Mouse (Mus musculus) 3134 (cell line): ENCODE results near the gene Lrrc75a.
"Not testable (repeated sequence)": the region's sequence is repeated elsewhere in the genome, so short reads cannot be mapped to it uniquely, and the experiment has no call there.

Experiments used
- DNase-seq: peaks from one replicate; pipeline ENCODE4 v3.0.0-alpha.2; 2011; ENCODE audit warnings: low spot score; ENCODE audit not compliant: insufficient read length; ENCODE audit errors: extremely low read depth

Gene Lrrc75a

GRCm38 (mm10) chr11:62647661-62648590, at the start of gene Lrrc75a:
Gene Lrrc75a, minus strand, starts transcription at chr11:62648523.
- peak; percentile 60 for DNase-seq

- no peak for DNase-seq
These were observed 46.8 kb upstream of the Lrrc75a start for GRCm38 (mm10) chr11:62695126-62695525.

- peak; percentile 34 for DNase-seq
These were observed 45.2 kb upstream of the Lrrc75a start for GRCm38 (mm10) chr11:62693299-62694184.

GRCm38 (mm10) chr11:62691592-62691991, 43.3 kb upstream of the Lrrc75a start:
- no peak for DNase-seq

GRCm38 (mm10) chr11:62679954-62680353, 31.6 kb upstream of the Lrrc75a start:
- no peak for DNase-seq

GRCm38 (mm10) chr11:62678778-62679354, 30.5 kb upstream of the Lrrc75a start:
- no peak for DNase-seq

GRCm38 (mm10) chr11:62676290-62676596, 27.9 kb upstream of the Lrrc75a start:
- DNase-seq, result no peak

GRCm38 (mm10) chr11:62675480-62676289, 27.4 kb upstream of the Lrrc75a start:
- peak; percentile 61 for DNase-seq

- DNase-seq, result no peak
These were observed 21.7 kb upstream of the Lrrc75a start for GRCm38 (mm10) chr11:62670006-62670405.

- no peak for DNase-seq
These were observed 21.1 kb upstream of the Lrrc75a start for GRCm38 (mm10) chr11:62669471-62669870.

- no peak for DNase-seq
These were observed 20.7 kb upstream of the Lrrc75a start for GRCm38 (mm10) chr11:62668986-62669385.

- no peak for DNase-seq
These were observed 15.9 kb upstream of the Lrrc75a start for GRCm38 (mm10) chr11:62664250-62664649.

GRCm38 (mm10) chr11:62660885-62661284, 12.6 kb upstream of the Lrrc75a start:
- no peak for DNase-seq

GRCm38 (mm10) chr11:62652080-62652479, 3.8 kb upstream of the Lrrc75a start:
- DNase-seq, result no peak

GRCm38 (mm10) chr11:62651563-62651962, 3.2 kb upstream of the Lrrc75a start:
- no peak for DNase-seq

- not testable (repeated sequence) for DNase-seq
These were observed 1.5 kb upstream of the Lrrc75a start for GRCm38 (mm10) chr11:62649803-62650202.

GRCm38 (mm10) chr11:62648591-62649391, 468 bp upstream of the Lrrc75a start, which contains the start of gene Mmgt2:
Gene Mmgt2, plus strand, starts transcription at chr11:62648664.
- DNase-seq, result peak; percentile 94

GRCm38 (mm10) chr11:62646958-62647515, 1.3 kb downstream of the Lrrc75a start:
- no peak for DNase-seq

- DNase-seq, result no peak
These were observed 1.9 kb downstream of the Lrrc75a start for GRCm38 (mm10) chr11:62646495-62646843.
